Mouse (Mus musculus): ENCODE data around the gene Kcnb1. TPM values are rescaled to one million over a fixed set of nuclear protein-coding genes. Genes with fewer than 3 reads are reported as not detected.

Gene Kcnb1
- polyA plus RNA-seq, 1 experiment, result 1.4 TPM

DNA sequence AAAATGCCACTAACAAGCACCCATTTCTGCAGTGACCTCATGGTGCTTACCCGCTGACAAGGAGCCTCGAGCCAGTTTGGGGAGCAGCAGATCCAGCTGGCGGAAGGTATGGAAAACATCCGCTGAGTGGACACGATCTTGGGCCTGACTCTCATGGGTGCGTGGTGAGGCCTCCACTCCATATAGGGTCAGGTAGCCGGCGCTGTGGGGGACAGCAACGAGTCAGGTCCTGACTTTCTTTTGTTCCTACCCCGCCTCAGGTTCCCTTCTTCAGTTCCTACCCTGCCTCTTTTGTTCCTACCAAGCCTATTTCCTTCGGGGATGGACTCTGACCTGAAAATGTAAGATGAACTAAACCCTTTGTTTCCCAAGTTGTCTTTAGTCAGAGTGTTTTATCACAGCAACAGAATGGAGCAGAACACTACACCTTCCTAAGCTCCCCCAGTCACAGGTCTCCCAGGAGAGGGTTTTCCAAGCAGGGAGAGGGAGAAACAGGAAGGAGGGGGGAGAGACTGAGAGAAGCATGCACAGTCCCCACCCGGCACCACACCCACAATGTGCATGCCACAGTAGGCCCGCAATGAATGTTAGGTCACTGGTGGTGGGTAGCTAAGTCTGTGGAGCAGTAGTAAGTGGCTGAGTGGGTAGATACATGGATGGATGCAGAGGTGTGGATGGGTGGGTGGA, 31.3 kb upstream of the Kcnb1 start:
- H3K9ac ChIP-seq (ENCODE audit: low read depth, poor library complexity, severe bottlenecking), result peak overlapping the region; percentile 68
- H3K4me3 ChIP-seq (ENCODE audit: low read depth, low read length), result peak overlapping the region; percentile 99
- no peaks in the 10 kb centered on the region for H3K27me3 ChIP-seq (ENCODE audit: control insufficient read depth, insufficient read depth, low read length, poor library complexity, severe bottlenecking)
- peak overlapping the region; percentile 51 for H3K27ac ChIP-seq (ENCODE audit: insufficient read depth, low read length)
- H3K9me3 ChIP-seq (replicated peaks; ENCODE audit: control insufficient read depth, insufficient read depth, low read length, poor library complexity, severe bottlenecking), result no peaks in the 10 kb centered on the region
- no peak for TF ChIP-seq EP300 (IDR thresholded peaks at IDR 0.05; ENCODE audit: insufficient read depth, low read depth, low read length)
- TF ChIP-seq CTCF (IDR thresholded peaks at IDR 0.05; ENCODE audit: low read depth, low read length), result no peak
- no peak for TF ChIP-seq POLR2A (IDR thresholded peaks at IDR 0.05; ENCODE audit: insufficient read depth, low read length)
- no peaks in the 10 kb centered on the region for H3K36me3 ChIP-seq (ENCODE audit: control insufficient read depth, insufficient read depth, low read length, poor library complexity, severe bottlenecking)
- no peaks in the 10 kb centered on the region for H3K4me1 ChIP-seq (ENCODE audit: control insufficient read depth, insufficient read depth, low read length)

DNA sequence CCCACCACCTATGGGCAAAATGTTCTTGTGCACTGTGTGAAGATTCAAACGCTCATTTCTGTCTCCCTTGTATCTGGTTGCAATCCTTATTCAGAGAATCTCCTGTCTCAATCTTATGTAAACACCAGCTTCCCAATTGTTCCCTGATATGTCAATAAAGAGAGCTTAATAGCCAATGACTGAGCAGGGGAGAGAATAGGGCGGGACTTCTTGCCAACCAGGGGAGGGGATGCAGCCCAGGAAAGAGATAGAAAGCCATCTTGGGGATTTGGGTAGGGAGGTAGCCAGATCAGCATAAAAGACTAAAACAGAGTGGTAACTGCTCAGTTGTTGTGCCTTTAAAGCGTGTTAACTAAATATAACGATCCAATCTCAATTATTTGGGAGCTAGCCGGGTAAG, 30.8 kb upstream of the Kcnb1 start:
- Histone ChIP-seq H3K4me3 (ENCODE audit: low read depth, low read length) (peak overlapping the region; percentile 99), H3K4me1 (ENCODE audit: control insufficient read depth, insufficient read depth, low read length) (no peaks in the 10 kb centered on the region), H3K9me3 (replicated peaks; ENCODE audit: control insufficient read depth, insufficient read depth, low read length, poor library complexity, severe bottlenecking) (no peaks in the 10 kb centered on the region), H3K27ac (ENCODE audit: insufficient read depth, low read length) (peak overlapping the region; percentile 51), H3K36me3 (ENCODE audit: control insufficient read depth, insufficient read depth, low read length, poor library complexity, severe bottlenecking) (no peaks in the 10 kb centered on the region), H3K9ac (ENCODE audit: low read depth, poor library complexity, severe bottlenecking) (peak overlapping the region; percentile 68), H3K27me3 (ENCODE audit: control insufficient read depth, insufficient read depth, low read length, poor library complexity, severe bottlenecking) (no peaks in the 10 kb centered on the region)
- TF ChIP-seq CTCF (IDR thresholded peaks at IDR 0.05; ENCODE audit: low read depth, low read length), result no peak
- TF ChIP-seq EP300 (IDR thresholded peaks at IDR 0.05; ENCODE audit: insufficient read depth, low read depth, low read length), result no peak
- TF ChIP-seq POLR2A (IDR thresholded peaks at IDR 0.05; ENCODE audit: insufficient read depth, low read length), result no peak

DNA sequence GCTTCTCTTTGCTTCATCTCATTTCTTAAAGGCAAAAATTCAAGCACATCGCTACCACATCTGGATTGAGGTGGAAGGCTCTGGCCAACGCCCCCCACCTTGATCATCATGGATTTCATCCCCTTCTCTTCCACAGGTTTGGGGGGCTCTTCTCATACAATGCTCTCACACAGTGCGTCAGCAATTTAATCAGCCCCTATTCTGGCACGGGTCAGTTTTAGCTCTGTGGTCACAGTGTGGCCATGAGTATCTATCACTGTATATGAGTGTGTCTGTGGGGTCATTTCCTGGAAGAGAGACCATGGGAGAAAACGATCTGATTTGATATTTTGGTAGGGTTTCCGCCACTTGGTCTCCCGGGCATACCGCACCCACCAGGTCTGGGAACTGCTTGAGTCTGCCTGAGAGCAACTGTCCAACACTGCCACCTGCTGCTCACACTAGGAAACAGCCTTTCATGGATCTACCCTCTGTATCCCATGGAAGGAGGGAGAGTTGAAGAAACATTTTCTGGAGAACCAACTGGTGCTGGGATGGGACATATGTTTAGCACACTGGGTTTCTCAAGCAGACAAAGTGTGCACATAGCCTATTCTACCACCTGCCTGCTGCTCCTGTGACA, 29.3 kb upstream of the Kcnb1 start:
- Histone ChIP-seq H3K27me3 (ENCODE audit: control insufficient read depth, insufficient read depth, low read length, poor library complexity, severe bottlenecking) (no peaks in the 10 kb centered on the region), H3K27ac (ENCODE audit: insufficient read depth, low read length) (no peak overlapping the region), H3K36me3 (ENCODE audit: control insufficient read depth, insufficient read depth, low read length, poor library complexity, severe bottlenecking) (no peaks in the 10 kb centered on the region), H3K9me3 (replicated peaks; ENCODE audit: control insufficient read depth, insufficient read depth, low read length, poor library complexity, severe bottlenecking) (no peaks in the 10 kb centered on the region), H3K4me1 (ENCODE audit: control insufficient read depth, insufficient read depth, low read length) (no peaks in the 10 kb centered on the region), H3K4me3 (ENCODE audit: low read depth, low read length) (no peak overlapping the region), H3K9ac (ENCODE audit: low read depth, poor library complexity, severe bottlenecking) (no peak overlapping the region)
- TF ChIP-seq CTCF (IDR thresholded peaks at IDR 0.05; ENCODE audit: low read depth, low read length) (peak; percentile 94), POLR2A (IDR thresholded peaks at IDR 0.05; ENCODE audit: insufficient read depth, low read length) (no peak)

DNA sequence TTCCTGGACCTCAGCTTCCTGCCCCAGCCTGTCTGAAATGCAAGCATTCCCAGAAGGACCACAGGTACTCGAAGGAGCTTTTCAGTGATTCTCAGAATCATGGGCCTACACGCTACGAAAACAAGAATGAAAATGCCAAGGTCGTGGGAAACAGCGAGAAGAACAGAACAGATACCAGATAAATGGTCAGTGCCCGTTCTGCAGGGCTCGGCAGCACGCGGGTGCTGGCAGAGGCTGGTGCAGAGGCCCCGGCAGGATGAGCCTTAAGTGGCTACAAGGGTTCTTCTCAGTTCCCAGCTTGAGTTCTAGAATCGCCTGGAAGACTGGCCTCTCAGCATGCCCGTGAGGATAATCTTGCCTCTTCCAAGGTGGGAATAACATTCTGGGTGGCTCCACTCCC, 23.7 kb upstream of the Kcnb1 start:
- TF ChIP-seq POLR2A (IDR thresholded peaks at IDR 0.05; ENCODE audit: insufficient read depth, low read length), result no peak
- no peak for TF ChIP-seq EP300 (IDR thresholded peaks at IDR 0.05; ENCODE audit: insufficient read depth, low read depth, low read length)
- TF ChIP-seq CTCF (IDR thresholded peaks at IDR 0.05; ENCODE audit: low read depth, low read length), result no peak
- H3K9me3 ChIP-seq (replicated peaks; ENCODE audit: control insufficient read depth, insufficient read depth, low read length, poor library complexity, severe bottlenecking), result no peaks in the 10 kb centered on the region
- H3K4me1 ChIP-seq (ENCODE audit: control insufficient read depth, insufficient read depth, low read length), result peaks cover 4% of the 10 kb centered on the region
- H3K9ac ChIP-seq (ENCODE audit: low read depth, poor library complexity, severe bottlenecking), result no peak overlapping the region
- no peaks in the 10 kb centered on the region for H3K36me3 ChIP-seq (ENCODE audit: control insufficient read depth, insufficient read depth, low read length, poor library complexity, severe bottlenecking)
- no peak overlapping the region for H3K4me3 ChIP-seq (ENCODE audit: low read depth, low read length)
- no peaks in the 10 kb centered on the region for H3K27me3 ChIP-seq (ENCODE audit: control insufficient read depth, insufficient read depth, low read length, poor library complexity, severe bottlenecking)
- no peak overlapping the region for H3K27ac ChIP-seq (ENCODE audit: insufficient read depth, low read length)

DNA sequence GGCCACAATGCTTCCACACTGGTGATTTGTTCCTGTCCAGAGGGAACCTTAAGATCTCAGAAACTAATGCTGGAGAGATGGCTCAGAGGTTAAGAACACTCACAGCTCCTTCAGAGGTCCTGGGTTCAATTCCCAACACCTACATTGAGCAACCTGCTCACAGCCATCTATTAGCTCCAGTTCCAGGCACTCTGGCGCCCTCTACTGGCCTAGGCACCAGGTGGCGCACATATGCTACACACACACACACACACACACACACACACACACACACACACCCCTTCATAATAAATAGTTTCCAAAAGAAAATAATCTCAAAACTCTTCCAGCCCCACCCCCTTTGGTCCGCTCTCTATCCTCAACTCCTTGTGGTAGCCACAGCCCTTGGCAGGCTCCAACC, 23.1 kb upstream of the Kcnb1 start:
- H3K9me3 ChIP-seq (replicated peaks; ENCODE audit: control insufficient read depth, insufficient read depth, low read length, poor library complexity, severe bottlenecking), result no peaks in the 10 kb centered on the region
- no peaks in the 10 kb centered on the region for H3K36me3 ChIP-seq (ENCODE audit: control insufficient read depth, insufficient read depth, low read length, poor library complexity, severe bottlenecking)
- H3K4me3 ChIP-seq (ENCODE audit: low read depth, low read length), result no peak overlapping the region
- peaks cover 4% of the 10 kb centered on the region for H3K4me1 ChIP-seq (ENCODE audit: control insufficient read depth, insufficient read depth, low read length)
- TF ChIP-seq CTCF (IDR thresholded peaks at IDR 0.05; ENCODE audit: low read depth, low read length) (peak; percentile 67), EP300 (IDR thresholded peaks at IDR 0.05; ENCODE audit: insufficient read depth, low read depth, low read length) (no peak)
- H3K27ac ChIP-seq (ENCODE audit: insufficient read depth, low read length), result no peak overlapping the region
- H3K9ac ChIP-seq (ENCODE audit: low read depth, poor library complexity, severe bottlenecking), result no peak overlapping the region
- H3K27me3 ChIP-seq (ENCODE audit: control insufficient read depth, insufficient read depth, low read length, poor library complexity, severe bottlenecking), result no peaks in the 10 kb centered on the region

DNA sequence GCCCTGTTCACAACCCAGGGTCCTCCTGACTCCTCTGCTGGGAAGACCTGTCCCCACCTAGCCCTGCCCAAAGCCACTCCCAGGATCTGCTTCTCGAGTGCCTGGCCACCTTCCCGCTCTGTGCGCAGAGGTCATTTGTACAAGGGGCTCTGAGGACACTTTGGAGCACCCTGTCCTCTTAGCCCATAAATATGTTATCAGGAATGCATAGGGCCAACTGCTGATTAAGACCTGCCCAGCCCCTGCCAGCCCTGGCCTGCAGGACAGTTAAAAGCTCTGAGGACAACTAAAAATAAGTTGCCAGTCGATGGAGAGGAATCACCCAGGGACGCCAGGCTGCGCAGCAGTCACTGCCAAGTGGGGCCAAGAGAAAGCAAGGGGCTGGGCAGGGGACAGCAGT, 22.6 kb upstream of the Kcnb1 start:
- no peaks in the 10 kb centered on the region for H3K27me3 ChIP-seq (ENCODE audit: control insufficient read depth, insufficient read depth, low read length, poor library complexity, severe bottlenecking)
- H3K36me3 ChIP-seq (ENCODE audit: control insufficient read depth, insufficient read depth, low read length, poor library complexity, severe bottlenecking), result no peaks in the 10 kb centered on the region
- H3K9me3 ChIP-seq (replicated peaks; ENCODE audit: control insufficient read depth, insufficient read depth, low read length, poor library complexity, severe bottlenecking), result no peaks in the 10 kb centered on the region
- peaks cover 4% of the 10 kb centered on the region for H3K4me1 ChIP-seq (ENCODE audit: control insufficient read depth, insufficient read depth, low read length)
- H3K9ac ChIP-seq (ENCODE audit: low read depth, poor library complexity, severe bottlenecking), result no peak overlapping the region
- no peak for TF ChIP-seq EP300 (IDR thresholded peaks at IDR 0.05; ENCODE audit: insufficient read depth, low read depth, low read length)
- TF ChIP-seq POLR2A (IDR thresholded peaks at IDR 0.05; ENCODE audit: insufficient read depth, low read length), result no peak
- TF ChIP-seq CTCF (IDR thresholded peaks at IDR 0.05; ENCODE audit: low read depth, low read length), result no peak
- no peak overlapping the region for H3K4me3 ChIP-seq (ENCODE audit: low read depth, low read length)
- no peak overlapping the region for H3K27ac ChIP-seq (ENCODE audit: insufficient read depth, low read length)

All from ES-Bruce4 (cell line).